Mouse (Mus musculus) midbrain, embryonic 11.5 days (tissue): ENCODE results near the gene Arf3. TPM values are rescaled to one million over a fixed set of nuclear protein-coding genes. Genes with fewer than 3 reads are reported as not detected.
"Not testable (repeated sequence)": the region's sequence is repeated elsewhere in the genome, so short reads cannot be mapped to it uniquely, and the experiment has no call there.

ENCODE experiments used
- ATAC-seq: fragments of 200-750 bp; cut with Nextera tagmentation; 2 replicates; pipeline ENCODE4 v1.8.0; 2017; ENCODE audit warnings: moderate TSS enrichment, moderate library complexity; ENCODE audit not compliant: low FRiP score
- DNase-seq: peaks from one replicate; pipeline ENCODE4 v3.0.0; 2015; ENCODE audit warnings: low spot score; ENCODE audit errors: missing footprints
- H3K27ac ChIP-seq: fragments of 300-500 bp; sonication (generic); 2 replicates; pipeline ENCODE4 v1.5.1; 2014; ENCODE audit warnings: low read depth, low read length
- H3K27me3 ChIP-seq: fragments of 300-500 bp; sonication (generic); 2 replicates; pipeline ENCODE4 v1.6.1; 2014; ENCODE audit warnings: mild to moderate bottlenecking, low read length, moderate library complexity, mixed read lengths; ENCODE audit not compliant: control insufficient read depth, insufficient read depth
- H3K36me3 ChIP-seq: fragments of 300-500 bp; sonication (generic); 2 replicates; pipeline ENCODE4 v1.6.1; 2014; ENCODE audit warnings: mild to moderate bottlenecking, low read length, moderate library complexity, mixed read lengths; ENCODE audit not compliant: control insufficient read depth, insufficient read depth
- H3K4me1 ChIP-seq: fragments of 300-500 bp; sonication (generic); 2 replicates; pipeline ENCODE4 v1.6.1; 2014; ENCODE audit warnings: low read length; ENCODE audit not compliant: control insufficient read depth, insufficient read depth
- H3K4me2 ChIP-seq: fragments of 300-500 bp; sonication (generic); 2 replicates; pipeline ENCODE4 v1.6.1; 2014; ENCODE audit warnings: mild to moderate bottlenecking, moderate library complexity
- H3K4me3 ChIP-seq: fragments of 300-500 bp; sonication (generic); 2 replicates; pipeline ENCODE4 v1.5.1; 2014; ENCODE audit warnings: low read depth, low read length
- H3K9ac ChIP-seq: fragments of 300-500 bp; sonication (generic); 2 replicates; pipeline ENCODE4 v1.6.1; 2014; ENCODE audit warnings: low read length
- H3K9me3 ChIP-seq: fragments of 300-500 bp; sonication (generic); 2 replicates; pipeline ENCODE4 v1.6.1; 2016; ENCODE audit warnings: low read length; ENCODE audit not compliant: control insufficient read depth
- WGBS: fragments of 180-500 bp; shearing (Covaris S2); extraction: QIAGEN DNeasy Blood & Tissue Kit; methylation state at CpG from one replicate; pipeline ENCODE4 v1.1.7; 2014; 5-methylcytosine and 5-hydroxymethylcytosine counted together
- polyA plus RNA-seq: library from polyadenylated mRNA; unstranded; fragments of >200 nt; fragmentation: Nextera tagmentation; extraction: Ambion mirVana; gene quantifications from 2 replicates; pipeline ENCODE4 v1.2.1, GENCODE M21; 2014

Arf3 gene
- polyA plus RNA-seq, 1 experiment from 2014 or later: 33.4 TPM

GRCm38 (mm10) chr15:98747296-98747695 lies 15.7 kb downstream of the Arf3 start:
- 91% methylated on average over 6 of the region's 6 CpGs for WGBS
- no peak overlapping the region for H3K27ac ChIP-seq
- H3K27me3 ChIP-seq: no peaks in the 10 kb centered on the region
- no peak overlapping the region for H3K4me3 ChIP-seq
- no peak overlapping the region for H3K4me2 ChIP-seq
- ATAC-seq (no peak), DNase-seq (no peak)
- no peaks in the 10 kb centered on the region for H3K4me1 ChIP-seq
- H3K36me3 ChIP-seq: no peaks in the 10 kb centered on the region
- H3K9ac ChIP-seq: no peak overlapping the region
- H3K9me3 ChIP-seq: no peaks in the 10 kb centered on the region

- H3K4me3 ChIP-seq: no peak overlapping the region
- no peaks in the 10 kb centered on the region for H3K4me1 ChIP-seq
- no peak overlapping the region for H3K4me2 ChIP-seq
- H3K36me3 ChIP-seq: no peaks in the 10 kb centered on the region
- no peaks in the 10 kb centered on the region for H3K27me3 ChIP-seq
- no peak for ATAC-seq
- WGBS: 90% methylated on average over 10 of the region's 10 CpGs
- no peaks in the 10 kb centered on the region for H3K9me3 ChIP-seq
- no peak overlapping the region for H3K9ac ChIP-seq
- no peak overlapping the region for H3K27ac ChIP-seq
- DNase-seq: no peak
Measured at GRCm38 (mm10) chr15:98746344-98746965, 16.6 kb downstream of the Arf3 start.

- DNase-seq: peak; percentile 28
- not testable (repeated sequence) for H3K27me3 ChIP-seq, H3K4me1 ChIP-seq, H3K9ac ChIP-seq, H3K9me3 ChIP-seq, H3K27ac ChIP-seq, H3K4me2 ChIP-seq, H3K36me3 ChIP-seq, H3K4me3 ChIP-seq, ATAC-seq
- WGBS: 91% methylated on average over 3 of the region's 3 CpGs
Measured at GRCm38 (mm10) chr15:98743863-98744262, 19.2 kb downstream of the Arf3 start.

GRCm38 (mm10) chr15:98742766-98743428 lies 20.1 kb downstream of the Arf3 start:
- Histone ChIP-seq H3K4me2 (no peak overlapping the region), H3K4me1 (no peaks in the 10 kb centered on the region), H3K36me3 (peaks cover 9% of the 10 kb centered on the region; the same call in 1 of the 2 replicates), H3K4me3 (no peak overlapping the region), H3K27ac (no peak overlapping the region), H3K27me3 (no peaks in the 10 kb centered on the region), H3K9ac (no peak overlapping the region), H3K9me3 (no peaks in the 10 kb centered on the region)
- ATAC-seq (no peak), DNase-seq (no peak)
- WGBS: 86% methylated on average over 8 of the region's 8 CpGs

- Histone ChIP-seq H3K4me3 (no peak overlapping the region), H3K9ac (no peak overlapping the region), H3K36me3 (peaks cover 13% of the 10 kb centered on the region; the same call in 1 of the 2 replicates), H3K27ac (no peak overlapping the region), H3K9me3 (no peaks in the 10 kb centered on the region), H3K4me2 (no peak overlapping the region), H3K27me3 (no peaks in the 10 kb centered on the region), H3K4me1 (no peaks in the 10 kb centered on the region)
- ATAC-seq (no peak), DNase-seq (peak; percentile 45)
- 88% methylated on average over 8 of the region's 8 CpGs for WGBS
Measured at GRCm38 (mm10) chr15:98740219-98740618, 22.8 kb downstream of the Arf3 start.

GRCm38 (mm10) chr15:98738796-98739195 lies 24.2 kb downstream of the Arf3 start:
- Histone ChIP-seq H3K4me2 (no peak overlapping the region), H3K4me3 (no peak overlapping the region), H3K9me3 (no peaks in the 10 kb centered on the region), H3K4me1 (no peaks in the 10 kb centered on the region), H3K9ac (no peak overlapping the region), H3K27ac (no peak overlapping the region), H3K27me3 (no peaks in the 10 kb centered on the region), H3K36me3 (peaks cover 13% of the 10 kb centered on the region; the same call in 1 of the 2 replicates)
- DNase-seq (peak; percentile 37), ATAC-seq (no peak)
- 73% methylated on average over 4 of the region's 4 CpGs for WGBS

GRCm38 (mm10) chr15:98737881-98738280 lies 25.1 kb downstream of the Arf3 start:
- Histone ChIP-seq H3K4me2 (no peak overlapping the region), H3K27me3 (no peaks in the 10 kb centered on the region), H3K4me1 (no peaks in the 10 kb centered on the region), H3K9me3 (no peaks in the 10 kb centered on the region), H3K9ac (no peak overlapping the region), H3K27ac (no peak overlapping the region), H3K36me3 (peaks cover 13% of the 10 kb centered on the region; the same call in 1 of the 2 replicates), H3K4me3 (no peak overlapping the region)
- peak; percentile 78 for DNase-seq
- ATAC-seq: no peak

- H3K36me3 ChIP-seq: peaks cover 13% of the 10 kb centered on the region; the same call in 1 of the 2 replicates
- no peaks in the 10 kb centered on the region for H3K27me3 ChIP-seq
- no peaks in the 10 kb centered on the region for H3K9me3 ChIP-seq
- H3K4me1 ChIP-seq: no peaks in the 10 kb centered on the region
- no peak overlapping the region for H3K27ac ChIP-seq
- DNase-seq (peak; percentile 8), ATAC-seq (no peak)
- H3K9ac ChIP-seq: no peak overlapping the region
- no peak overlapping the region for H3K4me2 ChIP-seq
- no peak overlapping the region for H3K4me3 ChIP-seq
- 92% methylated on average over 10 of the region's 10 CpGs for WGBS
Measured at GRCm38 (mm10) chr15:98736521-98736920, 26.5 kb downstream of the Arf3 start.

- Histone ChIP-seq H3K4me3 (no peak overlapping the region), H3K27me3 (no peaks in the 10 kb centered on the region), H3K36me3 (peaks cover 5% of the 10 kb centered on the region; the same call in 1 of the 2 replicates), H3K27ac (no peak overlapping the region), H3K4me1 (no peaks in the 10 kb centered on the region), H3K9ac (no peak overlapping the region), H3K9me3 (no peaks in the 10 kb centered on the region), H3K4me2 (no peak overlapping the region)
- DNase-seq (peak; percentile 45), ATAC-seq (no peak)
- 88% methylated on average over 5 of the region's 5 CpGs for WGBS
Measured at GRCm38 (mm10) chr15:98733976-98734566, 28.9 kb downstream of the Arf3 start.
